Mouse (Mus musculus): ENCODE data around the gene Adamts16. TPM values are rescaled to one million over a fixed set of nuclear protein-coding genes. Genes with fewer than 3 reads are reported as not detected.

The Adamts16 gene
- polyA plus RNA-seq, 1 experiment from 2014 or later: 0.20 TPM

DNA sequence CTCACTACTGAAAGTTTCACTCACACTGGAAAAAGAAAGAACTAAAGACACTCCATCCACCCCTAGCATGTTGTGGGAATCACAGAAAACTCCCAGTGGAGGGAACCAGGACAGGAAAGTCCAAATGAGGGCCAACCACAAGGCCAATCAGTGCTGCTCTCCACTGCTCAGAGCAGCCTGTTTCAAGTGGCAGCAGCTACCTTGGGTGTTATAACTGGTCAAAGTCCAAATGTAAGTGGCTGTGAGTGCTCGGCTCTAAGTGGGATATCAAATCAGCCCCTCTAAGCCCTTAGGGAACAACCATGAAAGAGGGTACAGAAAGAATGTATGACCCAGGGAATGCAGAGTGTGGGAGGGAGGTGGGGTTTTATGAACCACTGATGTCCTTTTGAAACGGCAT, 56.5 kb downstream of the Adamts16 start:
- 84% methylated on average over 2 of the region's 2 CpGs for WGBS
- no peaks in the 10 kb centered on the region for H3K36me3 ChIP-seq (replicated peaks)
- H3K27ac ChIP-seq: no peak overlapping the region
- H3K4me1 ChIP-seq: no peaks in the 10 kb centered on the region
- no peaks in the 10 kb centered on the region for H3K9me3 ChIP-seq
- H3K9ac ChIP-seq: no peak overlapping the region
- ATAC-seq (ENCODE audit: low FRiP score): no peak
- H3K27me3 ChIP-seq: no peaks in the 10 kb centered on the region
- H3K4me2 ChIP-seq: no peak overlapping the region
- no peak overlapping the region for H3K4me3 ChIP-seq (replicated peaks)

GRCm38 (mm10) chr13:70784126-70784525, 57.5 kb downstream of the Adamts16 start:
- H3K27me3 ChIP-seq: no peaks in the 10 kb centered on the region
- 82% methylated on average over 5 of the region's 5 CpGs for WGBS
- no peak overlapping the region for H3K9ac ChIP-seq
- no peaks in the 10 kb centered on the region for H3K4me1 ChIP-seq
- no peak for ATAC-seq (ENCODE audit: low FRiP score)
- no peak overlapping the region for H3K4me2 ChIP-seq
- no peaks in the 10 kb centered on the region for H3K36me3 ChIP-seq (replicated peaks)
- H3K4me3 ChIP-seq (replicated peaks): no peak overlapping the region
- H3K27ac ChIP-seq: no peak overlapping the region
- H3K9me3 ChIP-seq: no peaks in the 10 kb centered on the region

- no peak overlapping the region for H3K4me2 ChIP-seq
- H3K4me3 ChIP-seq (replicated peaks): no peak overlapping the region
- no peak overlapping the region for H3K27ac ChIP-seq
- no peak for ATAC-seq (ENCODE audit: low FRiP score)
- H3K9me3 ChIP-seq: no peaks in the 10 kb centered on the region
- no peaks in the 10 kb centered on the region for H3K4me1 ChIP-seq
- WGBS: 46% methylated on average over 7 of the region's 7 CpGs
- no peaks in the 10 kb centered on the region for H3K36me3 ChIP-seq (replicated peaks)
- H3K27me3 ChIP-seq: no peaks in the 10 kb centered on the region
- no peak overlapping the region for H3K9ac ChIP-seq
Measured at GRCm38 (mm10) chr13:70779781-70780180, 61.8 kb downstream of the Adamts16 start.

- no peaks in the 10 kb centered on the region for H3K27me3 ChIP-seq
- no peaks in the 10 kb centered on the region for H3K36me3 ChIP-seq (replicated peaks)
- no peak overlapping the region for H3K4me2 ChIP-seq
- H3K4me1 ChIP-seq: no peaks in the 10 kb centered on the region
- no peak for ATAC-seq (ENCODE audit: low FRiP score)
- 85% methylated on average over 9 of the region's 9 CpGs for WGBS
- H3K4me3 ChIP-seq (replicated peaks): no peak overlapping the region
- H3K9me3 ChIP-seq: no peaks in the 10 kb centered on the region
- no peak overlapping the region for H3K27ac ChIP-seq
- H3K9ac ChIP-seq: no peak overlapping the region
Measured at GRCm38 (mm10) chr13:70778872-70779554, 62.6 kb downstream of the Adamts16 start.

DNA sequence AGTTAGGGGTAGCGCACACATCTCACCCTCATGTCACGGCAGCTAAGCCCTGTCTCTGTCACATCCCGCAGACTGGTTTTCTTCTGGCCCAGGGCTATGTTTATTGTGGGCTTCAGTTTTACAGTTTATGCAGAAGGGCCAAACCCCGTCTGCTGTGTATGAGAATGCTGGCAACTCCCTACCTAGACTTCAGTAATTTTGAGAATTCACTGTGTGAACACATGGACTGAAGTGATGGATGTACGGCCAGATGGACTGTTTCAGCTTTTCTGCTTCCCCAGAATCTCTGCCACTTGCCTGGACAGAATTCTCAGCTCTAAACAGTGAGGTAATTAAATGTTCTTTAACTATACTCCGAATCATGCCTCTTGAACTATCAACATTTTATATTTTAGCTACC, 70.5 kb downstream of the Adamts16 start:
- Histone ChIP-seq H3K9ac (no peak overlapping the region), H3K4me3 (replicated peaks) (no peak overlapping the region), H3K36me3 (replicated peaks) (no peaks in the 10 kb centered on the region), H3K4me1 (no peaks in the 10 kb centered on the region), H3K4me2 (no peak overlapping the region), H3K27ac (no peak overlapping the region), H3K27me3 (no peaks in the 10 kb centered on the region), H3K9me3 (no peaks in the 10 kb centered on the region)
- WGBS: 93% methylated on average over 6 of the region's 6 CpGs
- ATAC-seq (ENCODE audit: low FRiP score): no peak

GRCm38 (mm10) chr13:70769156-70769555, 72.5 kb downstream of the Adamts16 start:
- Histone ChIP-seq H3K27me3 (no peaks in the 10 kb centered on the region), H3K4me3 (replicated peaks) (no peak overlapping the region), H3K36me3 (replicated peaks) (no peaks in the 10 kb centered on the region), H3K4me1 (no peaks in the 10 kb centered on the region), H3K4me2 (no peak overlapping the region), H3K27ac (no peak overlapping the region), H3K9ac (no peak overlapping the region), H3K9me3 (no peaks in the 10 kb centered on the region)
- WGBS: 72% methylated on average over 2 of the region's 2 CpGs
- ATAC-seq (ENCODE audit: low FRiP score): no peak

GRCm38 (mm10) chr13:70767462-70767861, 74.1 kb downstream of the Adamts16 start:
- ATAC-seq (ENCODE audit: low FRiP score): no peak
- Histone ChIP-seq H3K9me3 (no peaks in the 10 kb centered on the region), H3K27me3 (no peaks in the 10 kb centered on the region), H3K27ac (no peak overlapping the region), H3K4me2 (no peak overlapping the region), H3K4me1 (no peaks in the 10 kb centered on the region), H3K9ac (no peak overlapping the region), H3K36me3 (replicated peaks) (no peaks in the 10 kb centered on the region), H3K4me3 (replicated peaks) (no peak overlapping the region)

- 87% methylated on average over 6 of the region's 6 CpGs for WGBS
- Histone ChIP-seq H3K4me2 (no peak overlapping the region), H3K4me3 (replicated peaks) (no peak overlapping the region), H3K27me3 (no peaks in the 10 kb centered on the region), H3K9ac (no peak overlapping the region), H3K27ac (no peak overlapping the region), H3K9me3 (no peaks in the 10 kb centered on the region), H3K4me1 (no peaks in the 10 kb centered on the region), H3K36me3 (replicated peaks) (no peaks in the 10 kb centered on the region)
- no peak for ATAC-seq (ENCODE audit: low FRiP score)
Measured at GRCm38 (mm10) chr13:70764682-70765081, 76.9 kb downstream of the Adamts16 start.

DNA sequence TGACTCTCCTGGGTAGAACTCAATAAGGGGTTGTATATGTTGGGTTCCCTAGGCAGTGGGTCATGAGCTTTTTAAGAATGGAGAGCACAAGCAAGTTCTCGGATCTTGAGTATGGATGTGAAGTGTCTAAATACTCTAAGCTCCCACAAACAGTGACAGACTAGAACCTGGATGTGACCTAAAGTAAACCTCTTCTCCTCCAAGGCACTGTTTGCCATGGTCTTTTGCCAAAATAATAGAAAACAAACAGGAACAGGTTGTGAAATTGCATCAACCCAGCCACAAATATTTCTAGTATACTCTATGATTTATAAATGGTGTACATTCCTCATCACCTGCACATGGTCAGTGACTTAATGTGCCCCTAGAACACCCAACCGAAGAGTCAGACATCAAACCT, 79.0 kb downstream of the Adamts16 start:
- no peaks in the 10 kb centered on the region for H3K36me3 ChIP-seq (replicated peaks)
- H3K9me3 ChIP-seq: no peaks in the 10 kb centered on the region
- H3K9ac ChIP-seq: no peak overlapping the region
- H3K4me1 ChIP-seq: no peaks in the 10 kb centered on the region
- H3K27ac ChIP-seq: no peak overlapping the region
- H3K4me2 ChIP-seq: no peak overlapping the region
- WGBS: 94% methylated on average over 2 of the region's 2 CpGs
- H3K27me3 ChIP-seq: no peaks in the 10 kb centered on the region
- H3K4me3 ChIP-seq (replicated peaks): no peak overlapping the region
- ATAC-seq (ENCODE audit: low FRiP score): no peak

DNA sequence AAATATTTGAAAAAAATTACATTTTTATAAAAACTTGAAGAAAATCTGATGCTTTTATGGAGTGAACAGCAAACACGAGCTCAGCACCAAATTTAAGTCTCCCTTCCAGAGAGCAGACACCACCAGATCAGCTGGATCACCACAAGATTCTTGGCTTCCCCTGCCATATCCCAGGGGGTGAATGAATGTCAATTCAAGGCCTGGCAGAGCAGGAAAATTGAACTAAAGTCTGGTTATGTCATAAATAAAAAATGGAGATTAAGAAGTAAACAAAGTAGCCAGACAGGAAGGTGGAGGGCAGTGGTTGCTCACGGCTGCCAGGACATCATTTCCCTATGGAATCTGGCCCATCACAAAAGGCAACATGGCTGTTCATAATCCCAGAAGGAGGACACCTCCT, 80.3 kb downstream of the Adamts16 start:
- no peak overlapping the region for H3K4me2 ChIP-seq
- ATAC-seq (ENCODE audit: low FRiP score): no peak
- no peaks in the 10 kb centered on the region for H3K36me3 ChIP-seq (replicated peaks)
- H3K9ac ChIP-seq: no peak overlapping the region
- WGBS: 78% methylated on average over 2 of the region's 2 CpGs
- no peaks in the 10 kb centered on the region for H3K4me1 ChIP-seq
- no peak overlapping the region for H3K4me3 ChIP-seq (replicated peaks)
- no peaks in the 10 kb centered on the region for H3K27me3 ChIP-seq
- H3K9me3 ChIP-seq: no peaks in the 10 kb centered on the region
- no peak overlapping the region for H3K27ac ChIP-seq

DNA sequence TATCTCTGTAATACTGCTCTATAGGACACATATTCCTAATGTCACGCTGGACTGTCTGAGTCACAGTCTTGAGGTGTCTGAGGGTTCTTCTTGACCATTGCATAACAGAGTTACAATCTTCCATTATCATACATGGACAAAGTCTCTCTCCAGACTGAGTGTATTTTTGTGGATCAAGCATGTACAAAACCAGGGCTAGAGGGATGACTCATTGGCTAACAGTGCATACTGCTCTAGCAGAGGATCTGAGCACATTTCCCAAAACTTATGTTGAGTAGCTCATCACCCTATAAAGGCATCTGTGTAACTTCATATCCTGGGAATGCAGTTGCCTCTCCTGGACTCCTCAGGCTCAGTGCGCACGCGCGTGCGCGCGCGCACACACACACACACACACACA, 81.4 kb downstream of the Adamts16 start:
- Histone ChIP-seq H3K9ac (no peak overlapping the region), H3K36me3 (replicated peaks) (no peaks in the 10 kb centered on the region), H3K27me3 (no peaks in the 10 kb centered on the region), H3K4me1 (no peaks in the 10 kb centered on the region), H3K9me3 (no peaks in the 10 kb centered on the region), H3K4me3 (replicated peaks) (no peak overlapping the region), H3K27ac (no peak overlapping the region), H3K4me2 (no peak overlapping the region)
- 99% methylated on average over 9 of the region's 9 CpGs for WGBS
- no peak for ATAC-seq (ENCODE audit: low FRiP score)

DNA sequence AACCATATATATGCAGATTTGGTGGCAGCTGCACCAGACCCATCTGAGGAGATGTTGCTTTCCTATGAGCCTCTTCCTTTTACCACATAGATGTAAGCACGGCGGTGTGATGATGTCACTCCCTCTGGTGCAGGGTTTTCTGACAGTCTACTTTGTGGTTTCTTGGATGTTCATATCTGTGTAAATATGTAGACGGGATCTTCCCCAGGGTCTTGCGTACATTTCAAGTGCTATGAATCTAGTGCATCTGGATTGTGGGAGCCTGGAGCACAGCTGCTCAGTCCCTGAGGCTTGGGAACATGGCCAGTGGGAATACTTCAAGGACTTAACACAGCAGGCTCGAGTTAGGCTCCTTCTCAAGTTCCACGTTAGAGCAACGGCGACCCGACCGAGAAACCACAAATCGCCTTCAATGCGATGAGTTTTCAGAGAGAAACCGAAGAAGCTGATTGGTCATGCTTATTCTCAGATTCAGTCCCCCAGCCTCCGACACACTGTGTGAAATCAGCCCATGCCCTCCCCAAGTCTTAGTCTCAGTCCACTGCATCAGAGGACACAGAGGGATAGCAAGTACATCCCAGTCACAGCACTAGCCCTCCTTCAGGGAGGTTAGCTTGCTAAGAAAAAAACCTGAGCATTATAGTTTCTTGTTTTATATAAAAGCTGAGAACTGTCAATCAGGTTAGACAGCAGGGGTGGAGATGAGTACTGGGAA, 95.2 kb downstream of the Adamts16 start:
- WGBS: 74% methylated on average over 14 of the region's 14 CpGs
- H3K36me3 ChIP-seq (replicated peaks): no peaks in the 10 kb centered on the region
- H3K9ac ChIP-seq: no peak overlapping the region
- 0 out of 2 replicates have a peak, but pooled peaks cover 3% of the 10 kb centered on the region for H3K4me1 ChIP-seq
- no peaks in the 10 kb centered on the region for H3K27me3 ChIP-seq
- no peaks in the 10 kb centered on the region for H3K9me3 ChIP-seq
- ATAC-seq (ENCODE audit: low FRiP score): no peak
- no peak overlapping the region for H3K4me2 ChIP-seq
- no peak overlapping the region for H3K4me3 ChIP-seq (replicated peaks)
- H3K27ac ChIP-seq: no peak overlapping the region

DNA sequence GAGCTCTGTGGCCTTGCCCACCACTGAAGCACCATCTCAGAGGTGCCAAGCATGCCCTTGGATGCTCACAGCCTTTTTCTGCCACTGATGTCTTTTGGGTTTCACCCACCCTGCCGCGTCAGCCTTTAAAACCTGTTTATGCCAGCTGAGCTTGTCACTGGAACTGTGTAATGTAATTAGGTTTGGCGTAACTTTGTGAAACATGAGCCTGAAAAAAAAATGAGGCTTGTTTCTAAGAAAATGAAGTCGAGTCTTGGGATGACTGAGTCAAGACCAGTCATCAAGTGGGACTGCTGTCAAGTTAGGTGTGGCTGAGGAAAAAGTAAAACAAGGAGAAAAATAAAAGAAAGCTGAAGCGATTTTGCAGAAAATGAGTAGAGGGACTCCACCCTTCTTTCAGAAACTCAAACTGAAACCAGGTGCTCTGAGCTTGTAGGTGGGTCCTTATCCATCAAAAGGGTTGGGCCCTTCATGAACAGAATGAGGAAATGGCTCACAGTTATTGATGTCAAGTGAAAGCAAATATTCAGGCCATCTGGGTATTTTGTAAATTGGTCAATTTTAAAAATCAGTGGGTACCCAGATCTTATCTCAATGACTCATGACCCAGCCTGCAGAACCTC, 97.1 kb downstream of the Adamts16 start:
- no peak overlapping the region for H3K4me3 ChIP-seq (replicated peaks)
- H3K36me3 ChIP-seq (replicated peaks): no peaks in the 10 kb centered on the region
- no peak overlapping the region for H3K9ac ChIP-seq
- no peak overlapping the region for H3K4me2 ChIP-seq
- no peaks in the 10 kb centered on the region for H3K9me3 ChIP-seq
- no peak overlapping the region for H3K27ac ChIP-seq
- ATAC-seq (ENCODE audit: low FRiP score): no peak
- H3K27me3 ChIP-seq: no peaks in the 10 kb centered on the region
- 85% methylated on average over 5 of the region's 5 CpGs for WGBS
- H3K4me1 ChIP-seq: 0 out of 2 replicates have a peak, but pooled peaks cover 3% of the 10 kb centered on the region
